Mouse (Mus musculus) myocyte (in vitro differentiated cells): ENCODE data around the gene Kctd17. TPM values are rescaled to one million over a fixed set of nuclear protein-coding genes. Genes with fewer than 3 reads are reported as not detected.

ENCODE experiments used
- H3K27me3 ChIP-seq: one replicate; pipeline ENCODE4 v1.6.1; 2011; ENCODE audit not compliant: control insufficient read depth, insufficient read depth, insufficient read length
- H3K36me3 ChIP-seq: one replicate; pipeline ENCODE4 v1.6.1; 2011; ENCODE audit not compliant: control insufficient read depth, insufficient read depth
- H3K4me2 ChIP-seq: one replicate; pipeline ENCODE4 v1.6.1; 2011; ENCODE audit warnings: low read depth, control low read depth
- H3K4me3 ChIP-seq: one replicate; pipeline ENCODE4 v1.5.1; 2011; ENCODE audit warnings: mild to moderate bottlenecking, control low read depth, moderate library complexity
- H3K79me2 ChIP-seq: one replicate; pipeline ENCODE4 v1.6.1; 2011; ENCODE audit not compliant: control insufficient read depth, insufficient read depth
- H3ac ChIP-seq: one replicate; pipeline ENCODE4 v1.6.1; 2011; ENCODE audit not compliant: control insufficient read depth, insufficient read length
- CEBPB ChIP-seq: IDR thresholded peaks from 2 replicates; pipeline ENCODE4 v1.6.1; 2011; ENCODE audit warnings: mild to moderate bottlenecking, moderate library complexity; ENCODE audit not compliant: poor library complexity, insufficient read depth, severe bottlenecking
- E2F4 ChIP-seq: IDR thresholded peaks from one replicate; pipeline ENCODE4 v1.6.1; 2011; ENCODE audit warnings: mild to moderate bottlenecking, control low read depth, moderate library complexity; ENCODE audit not compliant: insufficient read depth
- MAX ChIP-seq: IDR thresholded peaks from one replicate; pipeline ENCODE4 v1.6.1; 2011; ENCODE audit warnings: low read depth, mild to moderate bottlenecking, control low read depth
- MYOD1 ChIP-seq, 3 experiments: IDR thresholded peaks; one replicate each; pipeline ENCODE4 v1.6.1; 2011; ENCODE audit warnings: control low read depth in 2 of 3, low read depth in 2 of 3, mild to moderate bottlenecking in 2 of 3, moderate library complexity in 1 of 3; ENCODE audit not compliant: insufficient read length in 2 of 3, control insufficient read depth in 1 of 3
- MYOG ChIP-seq, 3 experiments: IDR thresholded peaks; one replicate each; pipeline ENCODE4 v1.6.1; 2011; ENCODE audit warnings: control low read depth in 2 of 3, low read depth in 2 of 3, mild to moderate bottlenecking in 2 of 3; ENCODE audit not compliant: insufficient read length in 2 of 3, control insufficient read depth in 1 of 3, insufficient read depth in 1 of 3
- POLR2A ChIP-seq: IDR thresholded peaks from one replicate; pipeline ENCODE4 v1.6.1; 2011; ENCODE audit warnings: low read depth, mild to moderate bottlenecking, control low read depth, moderate library complexity; ENCODE audit not compliant: insufficient read length
- POLR2AphosphoS2 ChIP-seq: IDR thresholded peaks from one replicate; pipeline ENCODE4 v1.6.1; 2011; ENCODE audit warnings: low read depth, control low read depth; ENCODE audit not compliant: insufficient read length
- REST ChIP-seq: IDR thresholded peaks from one replicate; pipeline ENCODE4 v1.6.1; 2011; ENCODE audit warnings: mild to moderate bottlenecking, control low read depth, moderate library complexity; ENCODE audit not compliant: insufficient read depth, insufficient read length
- SRF ChIP-seq: IDR thresholded peaks from one replicate; pipeline ENCODE4 v1.6.1; 2011; ENCODE audit warnings: low read depth; ENCODE audit not compliant: control insufficient read depth, insufficient read length
- TCF12 ChIP-seq: IDR thresholded peaks from one replicate; pipeline ENCODE4 v1.6.1; 2011; ENCODE audit warnings: mild to moderate bottlenecking, control low read depth; ENCODE audit not compliant: poor library complexity, insufficient read depth, severe bottlenecking
- TCF3 ChIP-seq: IDR thresholded peaks from one replicate; pipeline ENCODE4 v1.6.1; 2011; ENCODE audit warnings: low read depth, control low read depth; ENCODE audit not compliant: insufficient read length
- USF1 ChIP-seq: IDR thresholded peaks from one replicate; pipeline ENCODE4 v1.6.1; 2011; ENCODE audit warnings: low read depth, mild to moderate bottlenecking, control low read depth, moderate library complexity
- polyA plus RNA-seq: library from polyadenylated mRNA; unstranded; fragments of >200 nt; fragmentation: generic; extraction: Trizol; gene quantifications from one replicate; pipeline ENCODE4 v1.2.1, GENCODE M21; 2012; ENCODE audit warnings: missing spikeins

The Kctd17 gene
- polyA plus RNA-seq, 1 experiment, result 161 TPM

- Histone ChIP-seq H3K4me3 (no peak overlapping the region), H3ac (no peak overlapping the region), H3K4me2 (peak overlapping the region; percentile 74), H3K36me3 (no peaks in the 10 kb centered on the region), H3K27me3 (no peaks in the 10 kb centered on the region), H3K79me2 (no peaks in the 10 kb centered on the region)
- TF ChIP-seq TCF12 (no peak), E2F4 (no peak), POLR2AphosphoS2 (no peak), MYOD1 (IDR thresholded peaks at IDR 0.05; ENCODE audit: control insufficient read depth in 1 of 3, insufficient read length in 2 of 3, low read depth in 2 of 3) (peak in 2 of 3 experiments; percentile 62 to 84), USF1 (no peak), TCF3 (peak; percentile 48), SRF (no peak), MYOG (IDR thresholded peaks at IDR 0.05; ENCODE audit: control insufficient read depth in 1 of 3, insufficient read depth in 1 of 3, insufficient read length in 2 of 3, low read depth in 2 of 3) (peak; percentile 64 to 85 (median 84)), CEBPB (0 out of 2 replicates have a peak, but pooled peaks have one; percentile 0), POLR2A (no peak)
These were observed 21.5 kb downstream of the Kctd17 start for GRCm38 (mm10) chr15:78449694-78450418.

- H3K79me2 ChIP-seq, result no peaks in the 10 kb centered on the region
- H3K27me3 ChIP-seq, result no peaks in the 10 kb centered on the region
- H3K36me3 ChIP-seq, result no peaks in the 10 kb centered on the region
- H3K4me3 ChIP-seq, result no peak overlapping the region
- H3K4me2 ChIP-seq, result peak overlapping the region; percentile 40
- no peak overlapping the region for H3ac ChIP-seq
- TF ChIP-seq TCF3 (no peak), POLR2AphosphoS2 (no peak), POLR2A (no peak), SRF (no peak), REST (no peak), MYOD1 (IDR thresholded peaks at IDR 0.05; ENCODE audit: control insufficient read depth in 1 of 3, insufficient read length in 2 of 3, low read depth in 2 of 3) (no peak), MYOG (IDR thresholded peaks at IDR 0.05; ENCODE audit: control insufficient read depth in 1 of 3, insufficient read depth in 1 of 3, insufficient read length in 2 of 3, low read depth in 2 of 3) (no peak), E2F4 (no peak), USF1 (no peak), TCF12 (no peak), MAX (no peak)
These were observed 22.0 kb downstream of the Kctd17 start for GRCm38 (mm10) chr15:78450419-78450768.

- no peaks in the 10 kb centered on the region for H3K79me2 ChIP-seq
These were observed 22.8 kb downstream of the Kctd17 start for GRCm38 (mm10) chr15:78451201-78451600.

GRCm38 (mm10) chr15:78452929-78453328, 24.6 kb downstream of the Kctd17 start:
- TF ChIP-seq CEBPB (no peak), MYOD1 (IDR thresholded peaks at IDR 0.05; ENCODE audit: control insufficient read depth in 1 of 3, insufficient read length in 2 of 3, low read depth in 2 of 3) (peak; percentile 7 to 26 (median 8)), MYOG (IDR thresholded peaks at IDR 0.05; ENCODE audit: control insufficient read depth in 1 of 3, insufficient read depth in 1 of 3, insufficient read length in 2 of 3, low read depth in 2 of 3) (peak in 1 of 3 experiments; percentile 69)
- Histone ChIP-seq H3K79me2 (no peaks in the 10 kb centered on the region), H3K36me3 (no peaks in the 10 kb centered on the region), H3ac (no peak overlapping the region), H3K4me2 (no peak overlapping the region), H3K27me3 (no peaks in the 10 kb centered on the region), H3K4me3 (no peak overlapping the region)

More at GRCm38 (mm10) chr15:78451201-78451600, 22.8 kb downstream of the Kctd17 start:
- H3K36me3 ChIP-seq, result no peaks in the 10 kb centered on the region
- no peaks in the 10 kb centered on the region for H3K27me3 ChIP-seq
- H3K4me2 ChIP-seq, result no peak overlapping the region
- no peak overlapping the region for H3K4me3 ChIP-seq
- TF ChIP-seq SRF, result no peak
- no peak for TF ChIP-seq MYOD1 (IDR thresholded peaks at IDR 0.05; ENCODE audit: control insufficient read depth in 1 of 3, insufficient read length in 2 of 3, low read depth in 2 of 3)
- TF ChIP-seq TCF12, result no peak
- no peak for TF ChIP-seq E2F4
- no peak for TF ChIP-seq MAX
- TF ChIP-seq TCF3, result no peak
- TF ChIP-seq REST, result no peak
- TF ChIP-seq CEBPB, result no peak
- no peak for TF ChIP-seq POLR2AphosphoS2
- TF ChIP-seq USF1, result no peak
- TF ChIP-seq MYOG (IDR thresholded peaks at IDR 0.05; ENCODE audit: control insufficient read depth in 1 of 3, insufficient read depth in 1 of 3, insufficient read length in 2 of 3, low read depth in 2 of 3), result no peak
- no peak for TF ChIP-seq POLR2A
- H3ac ChIP-seq, result no peak overlapping the region

GRCm38 (mm10) chr15:78455168-78455567, 26.8 kb downstream of the Kctd17 start:
- no peak overlapping the region for H3K4me3 ChIP-seq

More at GRCm38 (mm10) chr15:78455168-78455567, 26.8 kb downstream of the Kctd17 start:
- no peaks in the 10 kb centered on the region for H3K27me3 ChIP-seq
- TF ChIP-seq MYOD1 (IDR thresholded peaks at IDR 0.05; ENCODE audit: control insufficient read depth in 1 of 3, insufficient read length in 2 of 3, low read depth in 2 of 3), result no peak
- TF ChIP-seq TCF12, result no peak
- no peak for TF ChIP-seq REST
- no peak for TF ChIP-seq POLR2AphosphoS2
- TF ChIP-seq MYOG (IDR thresholded peaks at IDR 0.05; ENCODE audit: control insufficient read depth in 1 of 3, insufficient read depth in 1 of 3, insufficient read length in 2 of 3, low read depth in 2 of 3), result no peak
- no peak for TF ChIP-seq CEBPB
- no peaks in the 10 kb centered on the region for H3K79me2 ChIP-seq
- no peaks in the 10 kb centered on the region for H3K36me3 ChIP-seq
- H3K4me2 ChIP-seq, result no peak overlapping the region
- H3ac ChIP-seq, result no peak overlapping the region
